Mouse (Mus musculus) ES-Bruce4 (cell line): ENCODE measurements around the gene Tmem189.

Experiments used
- CTCF ChIP-seq: IDR thresholded peaks from one replicate; pipeline ENCODE4 v1.8.1; 2011; ENCODE audit warnings: low read depth, low read length
- EP300 ChIP-seq: IDR thresholded peaks from 2 replicates; pipeline ENCODE4 v1.6.1; 2011; ENCODE audit warnings: low read depth, low read length; ENCODE audit not compliant: insufficient read depth
- POLR2A ChIP-seq: IDR thresholded peaks from one replicate; pipeline ENCODE4 v1.8.1; 2011; ENCODE audit warnings: low read length; ENCODE audit not compliant: insufficient read depth

- TF ChIP-seq EP300 = no peak
- TF ChIP-seq CTCF = no peak
- no peak for TF ChIP-seq POLR2A
These were observed 18.8 kb upstream of the Tmem189 start for GRCm38 (mm10) chr2:167708373-167708772.
